Mouse (Mus musculus) E14TG2a.4 (cell line): Measurements from ENCODE around the gene Med20.

Experiments
- CTCF ChIP-seq: conservative IDR thresholded peaks from 2 replicates; pipeline ENCODE4 v1.5.1; 2014; ENCODE audit warnings: low read length
- POU5F1 ChIP-seq: IDR thresholded peaks from 2 replicates; pipeline ENCODE4 v1.6.1; 2014; ENCODE audit warnings: low read length, borderline replicate concordance

GRCm38 (mm10) chr17:47642992-47643391 is 31.6 kb downstream of the Med20 start:
- TF ChIP-seq CTCF, result peak; percentile 36
- TF ChIP-seq POU5F1, result no peak
